Mouse (Mus musculus): ENCODE results near the gene Incenp.

DNA sequence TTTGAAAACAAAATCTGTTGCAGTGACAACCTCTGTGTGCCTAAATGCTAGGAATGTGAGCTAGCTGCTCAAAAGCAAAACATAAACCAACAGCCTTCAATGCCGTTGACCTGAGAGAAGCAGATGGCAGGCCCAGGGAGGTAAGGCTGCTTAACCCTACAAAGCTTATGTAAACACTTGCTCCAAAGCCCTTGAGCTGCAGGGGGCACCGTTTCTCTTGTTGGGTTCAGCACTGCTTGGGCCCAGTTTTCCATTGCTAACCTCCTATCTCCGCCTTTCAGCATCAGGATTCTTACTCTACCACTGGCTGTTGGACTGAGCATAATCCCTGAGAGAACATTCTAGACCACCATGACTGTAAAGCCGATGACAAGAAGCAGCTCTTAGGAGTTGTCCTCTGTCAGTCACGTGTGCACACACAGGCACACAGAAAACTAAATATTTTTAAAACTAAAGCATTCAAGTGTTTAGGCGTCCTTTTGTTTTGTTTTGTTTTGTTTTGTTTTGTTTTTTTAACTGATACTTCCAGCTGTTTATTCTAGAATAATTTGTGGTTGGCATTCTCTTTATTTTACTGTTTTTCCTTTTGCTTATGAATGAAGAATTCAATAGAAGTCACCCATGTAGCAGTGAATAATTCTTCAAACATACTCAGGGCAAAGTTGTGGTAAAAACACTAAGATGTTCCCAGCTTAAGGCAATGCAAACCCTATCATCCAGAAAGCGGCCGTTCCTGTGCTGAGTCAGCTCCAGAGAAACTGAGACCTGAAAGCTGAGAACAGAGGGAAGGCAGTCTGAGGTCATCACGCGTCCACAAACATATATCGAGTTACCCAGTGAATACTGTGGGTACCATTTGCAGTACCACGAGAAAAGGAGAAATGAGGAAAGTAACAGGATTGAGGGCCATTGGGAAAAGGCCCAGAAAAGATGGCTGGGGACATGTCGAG, 21.8 kb upstream of the Incenp start:
- TF ChIP-seq POLR2A (IDR thresholded peaks at IDR 0.05; ENCODE audit: borderline replicate concordance, extremely low read depth, low read depth, low read length): no peak
- peak; percentile 64 for TF ChIP-seq CTCF (IDR thresholded peaks at IDR 0.05; ENCODE audit: insufficient read depth, low read length)
